Mouse (Mus musculus): ENCODE measurements around the gene Olfr1466.

DNA sequence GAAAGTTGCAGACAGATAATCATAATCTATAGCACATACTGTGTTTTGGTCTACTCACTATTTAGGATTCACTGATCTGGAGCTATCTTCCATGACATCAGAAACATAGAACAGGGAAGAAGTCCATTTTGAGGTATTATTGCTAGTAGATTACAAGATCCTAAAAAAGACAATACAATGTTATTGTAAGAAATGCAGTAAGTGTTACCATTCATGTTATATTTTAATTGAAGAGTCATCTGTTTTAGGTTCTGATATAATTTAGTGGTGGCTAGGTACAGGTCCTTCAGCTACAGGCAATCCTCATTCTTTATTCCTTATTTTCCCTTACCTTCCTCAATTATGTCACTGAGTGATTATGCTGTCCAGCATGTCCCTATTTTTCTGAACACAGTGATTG is 23.2 kb upstream of the Olfr1466 start, which contains the start of gene Olfr1465:
- TF ChIP-seq POLR2A (IDR thresholded peaks at IDR 0.05; ENCODE audit: low read depth, low read length) (no peak), CTCF (conservative IDR thresholded peaks at IDR 0.05; ENCODE audit: insufficient read depth, insufficient read length, low read depth, low read length) (no peak)

Data from kidney, adult 2 months (tissue).